Mouse (Mus musculus): Measurements from ENCODE around the gene Muc3.
A peak's percentile ranks its signal among the peaks of the same experiment; 100 is the strongest.
"Not testable (repeated sequence)": the region's sequence is repeated elsewhere in the genome, so short reads cannot be mapped to it uniquely, and the experiment has no call there.

Muc3 gene

DNA sequence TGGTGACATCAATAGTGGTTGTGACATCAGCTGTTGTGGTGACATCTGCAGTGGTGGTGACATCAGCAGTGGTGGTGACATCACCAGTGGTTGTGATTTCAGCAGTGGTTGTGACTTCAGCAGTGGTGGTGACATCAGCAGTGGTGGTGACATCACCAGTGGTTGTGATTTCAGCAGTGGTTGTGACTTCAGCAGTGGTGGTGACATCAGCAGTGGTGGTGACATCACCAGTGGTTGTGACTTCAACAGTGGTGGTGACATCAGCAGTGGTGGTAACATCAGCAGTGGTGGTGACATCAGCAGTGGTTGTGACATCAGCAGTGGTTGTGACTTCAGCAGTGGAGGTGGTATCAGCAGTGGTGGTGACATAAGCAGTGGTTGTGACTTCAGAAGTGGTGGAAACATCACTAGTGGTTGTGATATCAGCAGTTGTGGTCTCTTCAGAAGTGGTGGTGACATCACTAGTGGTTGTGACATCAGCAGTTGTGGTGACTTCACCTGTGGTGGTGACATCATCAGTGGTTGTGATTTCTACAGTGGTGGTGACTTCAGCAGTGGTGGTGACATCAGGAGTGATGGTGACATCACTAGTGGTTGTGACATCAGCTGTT is at the start of gene Muc3:
Gene Muc3 (minus strand): TSS at position 51 of the 611 bp plus-strand sequence.
- DNase-seq (ENCODE audit: low spot score): not testable (repeated sequence)

DNA sequence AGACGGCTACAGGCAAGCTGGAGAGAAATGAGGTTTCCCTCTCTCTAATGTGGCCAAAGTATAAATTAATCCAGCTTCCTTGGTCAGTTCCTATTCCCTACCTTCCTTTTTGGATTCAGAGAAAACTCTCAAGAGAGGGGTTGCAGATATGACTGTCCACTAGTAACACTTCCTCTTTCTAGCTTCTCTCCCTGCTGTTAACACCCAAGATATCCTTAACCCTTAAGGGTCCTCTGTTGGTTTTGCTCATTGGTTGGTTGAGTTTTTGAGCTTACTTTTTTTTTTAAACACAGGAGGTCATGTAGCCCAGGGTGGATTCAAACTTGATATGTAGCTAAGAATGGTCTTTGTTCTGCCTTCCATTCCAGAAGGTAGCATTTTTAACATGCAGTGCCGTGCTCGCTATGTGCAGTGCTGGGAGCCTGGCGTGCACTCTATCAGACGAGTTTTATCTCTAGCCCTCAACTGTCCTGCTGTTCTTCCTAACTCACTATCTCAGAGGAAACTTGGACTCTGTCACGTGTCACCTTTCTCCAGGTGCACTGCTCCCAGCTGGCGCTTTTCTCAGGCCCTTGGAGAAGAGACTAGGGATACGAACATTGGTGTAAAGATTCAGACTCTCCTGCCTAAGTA is 45.5 kb upstream of the Muc3 start:
- no peak for DNase-seq (ENCODE audit: low spot score)

DNA sequence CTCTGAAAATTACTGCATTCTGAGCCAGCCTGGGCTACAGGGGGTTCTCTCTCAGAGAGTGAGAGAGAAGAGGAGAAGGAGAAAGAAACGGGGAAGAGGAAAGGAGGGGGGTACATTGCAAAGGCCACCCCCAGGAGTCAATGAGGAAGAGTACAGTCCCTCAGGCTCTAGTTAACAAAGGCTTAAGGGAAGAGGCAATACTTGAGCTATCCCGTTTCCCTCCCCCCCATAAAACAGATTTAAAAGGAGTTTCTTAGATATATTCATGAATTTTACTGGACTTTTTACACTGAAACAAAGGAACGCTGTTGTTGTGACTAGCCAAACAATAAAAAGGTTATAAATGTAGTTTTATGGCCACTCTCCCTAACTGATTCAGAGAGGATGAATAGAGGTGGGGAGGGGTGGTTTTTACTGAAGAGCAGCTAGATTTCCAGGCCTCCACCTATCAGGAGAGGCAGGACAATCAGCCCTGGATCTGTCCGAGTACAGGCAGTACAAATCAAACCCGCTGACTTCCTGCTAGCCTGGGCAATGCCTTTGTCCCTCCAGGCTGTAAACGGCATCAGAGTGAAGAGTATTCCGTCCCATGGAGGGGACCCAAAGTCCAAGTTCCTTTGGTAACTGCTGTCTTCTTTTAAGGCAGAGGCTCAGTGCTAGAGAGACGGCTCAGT is 44.3 kb upstream of the Muc3 start:
- DNase-seq (ENCODE audit: low spot score): no peak

DNA sequence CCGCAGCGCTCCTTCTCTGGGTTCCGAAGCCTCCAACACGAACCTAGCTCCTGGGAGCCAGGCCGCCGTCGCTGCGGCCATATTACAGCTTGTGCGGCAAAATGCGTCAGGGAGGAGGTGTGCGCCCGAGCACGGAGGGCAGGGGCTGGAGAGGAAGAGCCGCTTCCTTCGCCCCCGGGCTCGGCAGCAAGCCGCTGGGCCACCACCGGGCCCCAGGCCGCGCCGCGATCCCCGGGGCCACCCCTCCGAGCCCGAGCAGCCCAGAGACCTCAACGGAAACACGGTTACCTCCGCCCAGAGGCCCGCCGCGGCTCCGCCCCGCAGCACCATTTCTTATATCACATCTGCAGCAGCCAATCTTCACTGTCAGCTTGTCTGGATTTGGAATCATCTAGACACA is 40.2 kb upstream of the Muc3 start:
- DNase-seq (ENCODE audit: low spot score): peak; percentile 30

DNA sequence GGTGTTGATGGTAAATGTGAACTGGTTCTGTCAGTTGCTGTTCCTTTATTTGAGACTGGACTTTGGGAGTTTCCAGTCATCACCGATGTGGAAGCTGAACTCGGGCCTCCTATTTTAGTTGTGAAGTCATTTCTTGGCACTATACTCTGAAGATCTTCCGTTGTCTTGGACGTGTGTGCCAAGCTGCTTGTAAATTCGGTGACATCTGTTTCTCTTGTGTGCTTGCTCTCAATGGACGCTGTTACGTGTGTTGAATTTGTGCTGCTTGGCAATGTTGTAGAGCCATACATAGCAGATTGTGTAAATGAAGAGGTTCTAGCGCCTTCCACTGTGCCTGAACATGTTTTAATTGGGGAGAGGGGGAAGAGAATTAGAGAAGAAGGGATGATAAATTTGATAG is 36.2 kb upstream of the Muc3 start:
- DNase-seq (ENCODE audit: low spot score): no peak

DNA sequence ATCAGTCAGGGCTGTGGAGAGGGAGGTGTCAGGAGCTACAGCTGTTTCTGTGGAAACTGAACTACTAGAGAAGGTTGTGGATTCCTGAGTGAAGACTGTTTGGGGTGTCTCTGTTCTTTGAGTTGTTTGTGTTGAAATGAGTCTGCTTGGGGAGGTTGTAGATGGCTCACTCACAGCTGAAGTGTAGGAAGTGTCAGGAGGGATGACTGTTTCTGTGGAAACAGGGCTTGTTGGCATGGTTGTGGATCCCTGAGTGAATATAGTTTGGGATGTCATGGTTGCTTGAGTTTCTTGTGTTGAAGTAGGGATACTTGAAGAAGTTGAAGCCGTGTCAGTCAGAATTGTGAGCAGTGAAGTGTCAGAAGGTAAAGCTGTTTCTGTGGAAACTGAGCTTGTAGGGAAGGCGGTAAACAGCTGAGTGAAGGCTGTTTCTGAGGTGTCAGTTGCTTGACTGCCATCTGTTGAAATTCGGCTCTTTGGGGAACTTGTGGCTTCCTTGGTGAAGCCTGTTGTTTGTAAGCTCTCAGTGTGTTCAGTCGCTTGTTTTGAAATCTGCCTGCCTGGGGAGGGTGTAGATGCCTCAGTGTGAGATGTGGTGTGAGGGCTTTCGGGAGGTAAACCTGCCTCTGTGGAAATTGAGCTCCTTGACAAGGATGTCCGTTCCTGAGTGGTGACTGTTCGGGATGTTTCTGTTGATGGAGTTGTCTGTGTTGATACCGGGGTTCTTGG is 30.7 kb upstream of the Muc3 start:
- DNase-seq (ENCODE audit: low spot score): no peak

DNA sequence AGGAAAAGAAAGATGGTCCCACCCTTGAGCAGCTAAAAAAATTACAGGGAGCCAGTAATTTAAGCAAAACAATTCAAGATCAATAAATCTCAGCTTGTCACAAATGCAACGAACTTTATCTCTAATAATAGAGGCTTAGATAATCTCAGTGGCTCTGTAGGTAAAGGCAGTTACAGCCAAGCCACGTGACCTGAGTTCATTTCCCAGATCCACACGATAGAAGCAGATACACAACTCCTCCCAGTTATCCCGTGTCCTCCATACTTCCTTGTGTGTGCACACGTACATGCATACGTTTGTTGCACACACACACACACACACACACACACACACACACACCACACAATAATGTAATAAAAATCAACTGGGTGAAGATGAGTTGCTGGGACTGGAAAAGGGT is 24.8 kb upstream of the Muc3 start:
- DNase-seq (ENCODE audit: low spot score): no peak

DNA sequence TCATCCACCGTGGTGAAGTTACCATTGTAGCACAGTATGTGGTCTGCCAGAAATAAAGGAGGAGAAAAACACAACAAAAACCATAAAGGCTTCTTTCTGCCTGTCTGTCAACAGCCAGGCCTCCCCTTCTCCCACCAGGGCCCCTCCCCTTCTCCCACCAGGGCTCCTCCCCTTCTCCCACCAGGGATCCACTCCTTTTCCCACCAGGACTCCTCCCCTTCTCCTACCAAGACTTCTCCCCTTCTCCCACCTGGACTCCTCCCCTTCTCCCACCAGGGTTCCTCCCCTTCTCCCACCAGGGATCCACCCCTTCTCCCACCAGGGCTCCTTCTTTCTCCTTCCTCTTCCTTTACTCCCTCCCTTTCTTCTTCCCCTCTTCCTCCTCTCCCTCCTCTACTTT is 23.5 kb upstream of the Muc3 start:
- DNase-seq (ENCODE audit: low spot score): no peak

DNA sequence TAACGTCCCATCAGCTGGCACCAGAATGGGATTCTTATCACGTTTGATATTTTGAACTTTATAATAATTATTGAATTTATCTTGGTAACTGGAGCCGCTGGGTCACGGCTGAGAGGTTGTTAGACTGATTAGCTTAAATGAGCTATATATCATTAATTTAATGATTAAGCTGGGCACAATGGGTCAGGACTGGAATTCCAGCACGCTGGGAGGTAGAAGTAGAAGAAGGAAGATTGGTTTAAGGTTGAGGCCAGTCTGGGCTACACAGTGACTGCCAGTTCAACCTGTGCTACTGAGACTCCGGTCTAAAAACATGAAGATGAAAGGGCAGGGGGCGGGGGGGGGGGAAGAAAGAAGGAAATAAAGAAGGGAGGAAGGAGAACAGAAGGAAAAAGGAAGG is 22.4 kb upstream of the Muc3 start:
- no peak for DNase-seq (ENCODE audit: low spot score)

DNA sequence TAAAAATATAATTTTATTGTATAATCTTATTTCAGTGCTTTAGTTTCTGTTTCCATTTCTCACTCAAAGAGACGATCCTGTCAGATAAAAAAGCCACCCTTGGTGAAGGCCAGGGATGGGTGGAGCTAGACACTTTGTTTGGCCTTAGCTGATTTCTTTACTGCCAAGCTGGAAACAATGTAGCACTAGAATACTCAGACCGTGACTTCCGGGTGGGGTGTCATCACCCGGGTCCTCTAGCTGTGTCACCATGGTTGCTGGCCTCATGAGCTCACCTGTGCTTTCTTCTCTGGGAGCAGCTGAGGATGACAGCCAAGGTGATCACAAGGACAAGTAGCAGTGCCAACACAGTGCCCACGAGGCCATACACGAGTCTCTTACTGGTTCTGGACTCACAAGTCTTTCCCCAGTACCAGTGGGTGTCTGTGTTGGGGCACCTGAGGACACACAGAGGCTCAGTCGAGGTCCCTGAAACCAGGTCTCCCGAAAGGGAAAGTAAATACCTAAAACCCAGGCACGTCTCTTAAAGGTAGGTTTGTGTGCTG is 21.8 kb upstream of the Muc3 start:
- DNase-seq (ENCODE audit: low spot score): no peak

DNA sequence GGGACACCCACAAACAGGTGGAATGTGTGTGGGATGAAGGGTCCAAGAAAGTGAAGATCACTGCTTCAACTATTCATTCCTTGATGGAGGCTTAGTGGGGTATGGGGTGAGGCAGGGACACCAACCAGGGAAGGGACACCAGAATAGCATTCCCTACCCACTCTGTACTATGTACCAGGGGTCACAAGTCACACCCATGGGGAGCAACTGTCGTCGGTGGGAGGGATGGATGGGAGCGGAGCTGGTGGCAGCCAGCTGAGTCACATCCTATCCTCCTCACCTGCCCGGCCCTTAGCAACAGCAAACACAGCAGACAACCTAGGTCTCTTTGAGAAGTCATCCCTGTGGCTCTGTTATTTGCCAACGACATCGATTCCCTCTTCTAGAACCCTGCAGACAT is 18.4 kb upstream of the Muc3 start:
- no peak for DNase-seq (ENCODE audit: low spot score)

DNA sequence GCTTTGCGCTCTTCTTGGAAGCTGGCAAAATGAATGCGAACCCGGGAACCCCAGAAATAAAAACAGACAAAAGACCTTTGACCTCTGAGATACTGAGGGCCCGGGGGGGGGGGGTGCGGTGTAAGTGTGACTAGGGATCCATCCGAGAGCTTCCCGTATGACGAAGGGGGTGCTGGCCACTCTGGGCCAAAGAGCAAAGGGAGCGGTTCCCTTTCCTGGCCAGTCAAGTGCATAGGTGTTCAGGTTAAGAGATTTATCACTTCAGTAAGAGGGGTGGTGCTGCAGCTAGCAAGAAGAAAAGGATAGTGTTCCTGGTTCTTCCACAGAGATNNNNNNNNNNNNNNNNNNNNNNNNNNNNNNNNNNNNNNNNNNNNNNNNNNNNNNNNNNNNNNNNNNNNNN is 16.9 kb upstream of the Muc3 start:
- no peak for DNase-seq (ENCODE audit: low spot score)

DNA sequence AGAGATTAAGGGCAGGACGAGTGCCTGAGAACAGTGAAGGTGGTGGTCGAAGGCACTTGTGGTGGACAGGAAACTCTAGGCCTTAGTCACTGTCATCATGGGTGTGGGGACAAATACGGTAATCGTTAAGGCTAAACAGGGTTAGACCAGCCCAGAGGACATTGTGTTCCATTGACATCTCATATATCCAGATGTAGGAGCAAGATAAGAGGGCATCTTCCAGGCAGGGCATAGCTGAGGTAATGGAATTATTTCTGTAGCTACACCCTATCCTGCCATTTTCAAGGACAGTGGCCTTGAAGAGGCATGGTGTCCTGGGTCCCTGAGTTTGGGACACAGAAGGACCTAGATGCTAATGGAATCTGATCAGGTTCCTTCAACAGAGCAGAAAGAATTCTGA is 12.7 kb upstream of the Muc3 start:
- no peak for DNase-seq (ENCODE audit: low spot score)

DNA sequence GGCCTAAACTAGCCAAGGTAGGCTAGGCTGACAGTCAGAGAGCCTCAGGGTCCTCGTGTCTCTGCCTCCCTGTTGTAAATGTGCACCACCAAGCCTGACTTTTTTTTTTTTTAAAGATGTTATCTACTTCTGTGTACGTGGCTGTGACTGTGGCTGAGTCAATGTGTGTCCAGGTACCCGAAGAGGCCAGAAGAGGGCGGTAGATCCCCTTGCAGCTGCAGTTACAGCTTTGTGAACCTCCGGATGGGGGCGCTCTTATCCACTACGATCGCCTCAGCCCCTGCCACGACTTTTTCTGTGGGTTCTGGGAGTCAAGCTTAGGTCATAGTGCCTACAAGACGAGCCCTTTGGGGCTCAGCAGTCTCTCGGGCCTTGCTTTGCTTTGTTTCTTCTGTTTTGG is 10.3 kb upstream of the Muc3 start:
- peak; percentile 15 for DNase-seq (ENCODE audit: low spot score)

DNA sequence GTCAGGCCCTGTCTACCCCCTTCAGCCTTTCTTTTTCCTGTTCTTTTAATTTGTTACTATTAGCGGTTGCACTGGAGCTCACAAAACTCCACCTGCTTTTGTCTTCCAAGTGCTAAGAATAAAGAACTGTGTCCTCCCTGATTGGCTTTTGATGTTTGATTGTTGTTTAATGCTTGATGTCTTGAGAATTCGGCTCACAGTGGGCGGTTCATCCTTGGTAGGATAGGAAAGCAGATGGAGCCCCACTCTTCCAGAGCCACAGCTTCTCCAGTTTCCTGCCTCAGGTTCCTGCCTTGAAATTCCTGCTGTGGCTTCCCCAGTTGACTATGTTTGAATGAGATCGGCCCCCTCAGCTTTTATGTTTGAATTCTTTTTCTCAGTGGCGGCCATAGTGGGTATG is 4.2 kb upstream of the Muc3 start:
- DNase-seq (ENCODE audit: low spot score): no peak

DNA sequence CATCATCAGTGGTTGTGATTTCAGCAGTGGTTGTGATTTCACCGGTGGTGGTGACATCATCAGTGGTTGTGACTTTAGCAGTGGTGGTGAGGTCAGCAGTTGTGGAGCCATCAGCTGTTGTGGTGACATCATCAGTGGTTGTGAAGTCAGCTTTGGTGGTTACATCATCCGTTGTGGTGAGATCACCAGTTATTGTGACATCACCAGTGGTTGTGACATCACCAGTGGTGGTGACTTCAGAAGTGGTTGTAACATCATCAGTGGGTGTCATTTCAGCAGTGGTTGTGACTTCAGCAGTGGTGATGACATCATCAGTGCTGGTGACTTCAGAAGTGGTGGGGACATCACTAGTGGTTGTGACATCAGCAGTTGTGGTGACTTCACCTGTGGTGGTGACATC is 3.5 kb upstream of the Muc3 start:
- no peak for DNase-seq (ENCODE audit: low spot score)

DNA sequence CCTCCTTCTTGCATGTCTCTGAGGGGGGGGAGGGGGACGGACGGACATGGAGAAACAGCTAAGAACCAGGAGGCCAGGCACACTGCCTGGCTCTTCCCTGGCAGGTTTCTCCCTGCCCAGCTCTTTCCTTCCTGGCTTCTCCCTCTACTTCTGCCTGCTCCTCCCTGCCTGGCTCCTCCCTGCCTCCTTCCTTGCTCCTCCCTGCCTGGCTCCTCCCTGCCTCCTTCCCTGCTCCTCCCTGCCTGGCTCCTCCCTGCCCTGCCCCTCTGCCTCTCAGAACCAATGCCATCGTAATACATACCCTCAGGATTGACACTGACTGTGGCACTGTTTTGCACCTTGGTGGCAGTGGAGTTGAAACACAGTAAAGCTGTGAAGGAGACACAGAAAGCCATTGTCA is 8.3 kb downstream of the Muc3 start:
- DNase-seq (ENCODE audit: low spot score): no peak

DNA sequence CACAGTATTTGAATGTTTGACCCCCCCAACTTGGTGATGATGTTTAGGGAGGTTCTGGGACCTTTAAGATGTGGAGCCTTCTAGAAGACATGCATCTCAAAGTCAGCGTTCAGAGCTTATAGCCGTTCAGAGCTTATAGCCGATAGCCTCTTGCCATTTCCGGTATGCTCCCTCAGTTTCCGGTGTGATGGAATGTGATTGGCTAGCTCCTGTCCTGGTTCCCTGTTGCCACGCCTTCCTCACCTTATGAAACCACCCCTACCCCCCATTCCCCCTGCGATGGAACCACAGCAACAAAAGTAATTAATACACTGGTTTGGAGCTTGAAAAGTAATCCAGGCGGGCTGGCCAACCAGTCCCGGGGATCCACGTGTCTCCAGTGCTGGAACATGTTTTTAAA is 10.1 kb downstream of the Muc3 start:
- DNase-seq (ENCODE audit: low spot score): no peak

DNA sequence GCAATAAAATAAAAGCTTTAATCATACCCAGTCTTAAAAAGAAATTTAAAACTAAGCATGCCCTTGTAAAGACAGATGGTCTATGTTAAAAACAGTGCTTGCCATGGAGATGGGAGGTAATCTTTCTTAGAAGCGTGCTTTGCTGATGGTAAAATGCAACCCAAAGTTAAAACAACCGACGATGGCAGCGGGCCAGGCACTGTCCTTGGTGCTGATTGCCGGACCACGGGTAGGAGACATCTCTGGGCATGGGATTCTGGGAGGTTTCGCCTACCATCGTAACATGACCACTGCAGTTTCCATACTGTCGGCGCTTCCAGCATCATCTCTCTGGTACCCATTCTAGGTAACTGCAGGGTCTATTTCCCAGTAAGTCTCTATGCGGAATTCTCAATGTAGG is 14.2 kb downstream of the Muc3 start:
- DNase-seq (ENCODE audit: low spot score): no peak

DNA sequence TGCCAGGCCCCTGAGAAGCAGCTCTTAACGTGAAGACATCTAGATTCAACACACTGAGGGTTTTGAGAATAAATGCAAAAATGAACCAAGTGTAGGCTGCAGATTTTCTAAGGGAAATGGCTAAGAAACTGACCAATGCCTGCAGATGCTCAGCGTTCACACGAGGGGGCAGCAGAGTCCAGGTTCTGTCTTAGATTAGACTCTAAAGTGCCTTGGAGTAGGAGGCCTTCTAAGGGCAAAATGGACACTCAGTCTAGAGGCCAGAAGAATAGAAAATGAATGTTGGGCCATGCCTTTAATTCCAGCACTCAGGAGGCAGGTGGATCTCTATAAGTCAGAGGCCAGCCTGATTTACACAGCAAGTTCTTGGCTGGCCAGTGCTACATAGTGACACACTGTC is 17.6 kb downstream of the Muc3 start:
- peak; percentile 90 for DNase-seq (ENCODE audit: low spot score)

DNA sequence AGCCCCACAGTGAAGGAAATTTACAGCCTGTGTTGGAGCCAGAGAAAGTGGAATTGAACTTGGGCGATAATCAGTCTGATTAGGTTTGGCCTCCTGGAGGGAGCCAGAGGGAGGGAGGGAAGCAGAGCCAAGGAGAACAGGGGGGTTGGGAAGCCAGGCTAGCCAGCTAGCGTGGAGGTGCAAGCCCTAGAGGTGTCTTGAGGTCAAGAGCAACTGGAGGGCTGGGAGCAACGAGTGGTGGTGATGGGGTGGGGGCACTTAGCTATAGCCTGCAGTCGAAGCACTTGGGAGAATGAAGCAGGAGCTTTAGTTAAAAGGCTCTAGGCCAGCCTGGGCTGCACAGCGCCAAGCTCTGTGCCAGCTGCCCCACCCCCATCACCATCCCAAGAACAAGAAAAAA is 19.8 kb downstream of the Muc3 start:
- DNase-seq (ENCODE audit: low spot score): no peak

DNA sequence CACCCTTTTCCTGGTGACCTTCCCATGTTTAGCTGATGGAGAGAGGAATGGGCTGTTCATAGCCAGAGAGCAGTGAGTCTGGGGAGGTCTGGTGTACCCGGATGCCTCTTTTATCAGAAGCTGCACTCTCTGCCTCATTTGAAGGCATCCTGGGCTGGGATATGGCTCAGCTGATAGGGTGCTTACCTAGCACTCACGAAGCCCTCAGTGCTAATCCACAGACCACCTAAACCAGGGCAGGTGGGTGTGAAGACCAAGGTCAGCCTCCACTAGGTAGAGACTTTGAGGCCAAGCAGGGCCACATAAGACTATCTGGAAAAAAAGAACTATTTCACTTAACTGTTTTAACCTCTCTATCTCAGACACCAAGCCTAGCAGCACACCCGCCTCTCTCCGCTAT is 25.6 kb downstream of the Muc3 start:
- DNase-seq (ENCODE audit: low spot score): no peak

DNA sequence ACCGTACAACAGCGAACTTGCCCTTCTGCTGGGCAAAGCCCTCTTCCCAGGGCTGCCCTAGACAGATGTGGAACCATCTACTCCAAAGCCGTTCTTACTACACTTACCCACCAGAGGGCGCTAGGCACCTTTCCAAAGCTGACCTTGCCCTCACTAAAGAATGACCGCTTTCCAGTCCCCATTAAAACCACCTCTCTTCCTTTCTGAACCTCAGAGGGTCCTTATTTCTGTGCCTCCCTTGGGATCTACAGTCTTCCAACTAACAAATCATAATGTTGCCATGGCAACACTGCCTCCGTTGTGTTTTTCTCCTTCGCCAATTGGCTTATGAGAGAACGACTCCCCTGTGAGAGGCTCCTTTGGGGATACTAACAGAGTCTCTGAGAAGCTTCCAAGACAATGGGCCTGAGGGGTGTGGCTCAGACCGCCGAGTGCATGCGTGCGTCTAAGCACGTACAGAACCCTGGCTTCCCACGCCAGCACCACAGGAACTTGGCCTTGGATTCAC is 26.4 kb downstream of the Muc3 start:
- DNase-seq (ENCODE audit: low spot score): peak; percentile 87

Measured in retina, embryonic 14.5 days (tissue).